In the genomic region with DNA sequence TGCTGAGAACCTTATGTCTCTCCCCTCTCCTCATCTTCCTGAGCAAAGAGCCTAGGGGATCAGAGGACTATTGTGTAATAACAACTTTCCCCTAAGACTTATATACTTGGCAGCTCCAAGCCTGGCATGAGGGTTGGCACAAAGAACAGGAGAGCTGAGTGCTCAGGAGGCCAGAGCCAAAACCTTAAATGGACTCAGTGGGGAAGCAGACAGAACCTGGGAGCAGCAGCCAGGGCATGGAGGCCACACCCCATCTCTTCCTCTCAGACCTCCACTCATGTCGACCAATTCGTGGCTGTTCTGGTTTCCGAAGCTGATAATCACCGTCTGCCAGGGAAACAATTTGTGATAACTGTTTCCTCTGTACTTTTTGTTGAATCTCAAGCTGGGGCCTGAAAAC, we compare ENCODE assay signal across 16 mouse cellular contexts.
A peak's percentile ranks its signal among the peaks of the same experiment; 100 is the strongest.
DNase-seq lines count a peak whose midpoint lies in the region; ATAC-seq and TF ChIP-seq lines count a peak whose summit lies in the region.
"Had no signal": no experiment of that assay in that cellular context is flagged by ENCODE, and none has a peak within 500 bp of the region (broad histone marks: within the 10 kb centered on the region; RNA-seq: fewer than 3 reads in every experiment).

No protein-coding gene starts in this region.

- H3K4me2 ChIP-seq in heart, embryonic 12.5 days = no peak overlapping the region
- H3K4me2 ChIP-seq in liver, embryonic 12.5 days = no peak overlapping the region
- H3K4me2 ChIP-seq in liver, postnatal 0 days (ENCODE audit: low read depth, low read length) = no peak overlapping the region
- H3K4me2 ChIP-seq: embryonic facial prominence, embryonic 13.5 days; kidney, embryonic 15.5 days; lung, embryonic 15.5 days; midbrain, embryonic 13.5 days had no signal

- no peak for TF ChIP-seq POLR2A in brain, embryonic 14.5 days (IDR thresholded peaks at IDR 0.05; ENCODE audit: borderline replicate concordance, extremely low read depth, insufficient read depth, insufficient read length, poor library complexity, severe bottlenecking)

- H3K27me3 ChIP-seq in heart, embryonic 12.5 days (replicated peaks) = 0 out of 2 replicates have a peak, but pooled peaks cover under 1% of the 10 kb centered on the region
- H3K27me3 ChIP-seq in liver, embryonic 12.5 days (replicated peaks) = peaks cover 9% of the 10 kb centered on the region; the same call in 1 of the 2 replicates
- no peaks in the 10 kb centered on the region for H3K27me3 ChIP-seq in liver, postnatal 0 days (ENCODE audit: insufficient read depth, low read length)
- H3K27me3 ChIP-seq: embryonic facial prominence, embryonic 13.5 days; kidney, embryonic 15.5 days; lung, embryonic 15.5 days; midbrain, embryonic 13.5 days had no signal

- H3K9ac ChIP-seq in heart, embryonic 12.5 days = no peak overlapping the region
- H3K9ac ChIP-seq in liver, embryonic 12.5 days = no peak overlapping the region
- H3K9ac ChIP-seq in liver, postnatal 0 days (replicated peaks) = no peak overlapping the region
- H3K9ac ChIP-seq: embryonic facial prominence, embryonic 13.5 days; kidney, embryonic 15.5 days; lung, embryonic 15.5 days; midbrain, embryonic 13.5 days had no signal

- no peak overlapping the region for H3K4me3 ChIP-seq in heart, embryonic 12.5 days
- H3K4me3 ChIP-seq in liver, embryonic 12.5 days = no peak overlapping the region
- no peak overlapping the region for H3K4me3 ChIP-seq in liver, postnatal 0 days (ENCODE audit: low read depth, low read length)
- H3K4me3 ChIP-seq: embryonic facial prominence, embryonic 13.5 days; kidney, embryonic 15.5 days; lung, embryonic 15.5 days; midbrain, embryonic 13.5 days had no signal

- H3K27ac ChIP-seq in heart, embryonic 12.5 days (ENCODE audit: poor library complexity, severe bottlenecking) = no peak overlapping the region
- H3K27ac ChIP-seq in liver, embryonic 12.5 days = no peak overlapping the region
- H3K27ac ChIP-seq in liver, postnatal 0 days (ENCODE audit: low read depth) = no peak overlapping the region
- H3K27ac ChIP-seq: embryonic facial prominence, embryonic 13.5 days; kidney, embryonic 15.5 days; lung, embryonic 15.5 days; midbrain, embryonic 13.5 days had no signal

- H3K9me3 ChIP-seq in heart, embryonic 12.5 days (replicated peaks) = no peaks in the 10 kb centered on the region
- H3K9me3 ChIP-seq in liver, embryonic 12.5 days (replicated peaks) = no peaks in the 10 kb centered on the region
- no peaks in the 10 kb centered on the region for H3K9me3 ChIP-seq in liver, postnatal 0 days (ENCODE audit: low read length)
- H3K9me3 ChIP-seq: embryonic facial prominence, embryonic 13.5 days; kidney, embryonic 15.5 days; lung, embryonic 15.5 days; midbrain, embryonic 13.5 days had no signal

- DNase-seq in heart, adult 8-10 months (ENCODE audit: low spot score) = no peak
- DNase-seq in liver, postnatal 0 days = no peak
- DNase-seq in brain, embryonic 14.5 days (ENCODE audit: low read depth) = peak; percentile 47
- peak; percentile 1 for DNase-seq in c-Kit-positive CD71-positive TER-119-positive erythroid progenitor cells, embryonic 14.5 days (ENCODE audit: low spot score)
- DNase-seq in retina, embryonic 14.5 days (ENCODE audit: low spot score) = no peak
- no peak for DNase-seq in retina, postnatal 1 day
- DNase-seq: cerebellum, adult 11 months; gastrocnemius, postnatal 25 days; thymus, postnatal 36 days had no signal

- H3K36me3 ChIP-seq in heart, embryonic 12.5 days = no peaks in the 10 kb centered on the region
- no peaks in the 10 kb centered on the region for H3K36me3 ChIP-seq in liver, embryonic 12.5 days
- H3K36me3 ChIP-seq in liver, postnatal 0 days (replicated peaks; ENCODE audit: insufficient read depth, low read length) = no peaks in the 10 kb centered on the region
- H3K36me3 ChIP-seq: embryonic facial prominence, embryonic 13.5 days; kidney, embryonic 15.5 days; lung, embryonic 15.5 days; midbrain, embryonic 13.5 days had no signal

- TF ChIP-seq EP300 in liver, postnatal 0 days (IDR thresholded peaks at IDR 0.05; ENCODE audit: low read depth) = no peak

- peak; percentile 63; the same call in 1 of the 2 replicates for ATAC-seq in heart, embryonic 12.5 days (ENCODE audit: insufficient number of reproducible peaks, low FRiP score)
- 0 out of 2 replicates have a peak, but pooled peaks have one; percentile 27 for ATAC-seq in liver, embryonic 12.5 days
- no peak for ATAC-seq in liver, postnatal 0 days
- ATAC-seq: intestine, embryonic 16.5 days; midbrain, embryonic 13.5 days had no signal

- TF ChIP-seq CTCF in liver, postnatal 0 days (IDR thresholded peaks at IDR 0.05; ENCODE audit: low read depth) = no peak
- no peak for TF ChIP-seq CTCF in brain, embryonic 14.5 days (IDR thresholded peaks at IDR 0.05; ENCODE audit: borderline replicate concordance, extremely low read depth, insufficient read depth, insufficient read length)

- H3K4me1 ChIP-seq in heart, embryonic 12.5 days (replicated peaks) = peaks cover 11% of the 10 kb centered on the region
- H3K4me1 ChIP-seq in liver, embryonic 12.5 days = no peaks in the 10 kb centered on the region
- no peaks in the 10 kb centered on the region for H3K4me1 ChIP-seq in liver, postnatal 0 days (ENCODE audit: insufficient read depth)
- H3K4me1 ChIP-seq: kidney, embryonic 15.5 days; lung, embryonic 15.5 days had no signal

- 5% methylated on average over 4 of the region's 4 CpGs for WGBS in heart, embryonic 12.5 days
- 5% methylated on average over 4 of the region's 4 CpGs for WGBS in liver, embryonic 12.5 days (ENCODE audit: insufficient replicate concordance)
- 10% methylated on average over 4 of the region's 4 CpGs for WGBS in liver, postnatal 0 days (ENCODE audit: insufficient replicate concordance)

Comparison
In these comparisons a context has a peak if more than half of its experiments do, and no peak if none do; other contexts are left out.
1. DNase-seq: peak in brain, embryonic 14.5 days (single experiment) and c-Kit-positive CD71-positive TER-119-positive erythroid progenitor cells, embryonic 14.5 days (single experiment); none in heart, adult 8-10 months (single experiment), liver, postnatal 0 days (single experiment), retina, embryonic 14.5 days (single experiment) and retina, postnatal 1 day (single experiment).